Mouse (Mus musculus): ENCODE results near the gene Rad23b.

DNA sequence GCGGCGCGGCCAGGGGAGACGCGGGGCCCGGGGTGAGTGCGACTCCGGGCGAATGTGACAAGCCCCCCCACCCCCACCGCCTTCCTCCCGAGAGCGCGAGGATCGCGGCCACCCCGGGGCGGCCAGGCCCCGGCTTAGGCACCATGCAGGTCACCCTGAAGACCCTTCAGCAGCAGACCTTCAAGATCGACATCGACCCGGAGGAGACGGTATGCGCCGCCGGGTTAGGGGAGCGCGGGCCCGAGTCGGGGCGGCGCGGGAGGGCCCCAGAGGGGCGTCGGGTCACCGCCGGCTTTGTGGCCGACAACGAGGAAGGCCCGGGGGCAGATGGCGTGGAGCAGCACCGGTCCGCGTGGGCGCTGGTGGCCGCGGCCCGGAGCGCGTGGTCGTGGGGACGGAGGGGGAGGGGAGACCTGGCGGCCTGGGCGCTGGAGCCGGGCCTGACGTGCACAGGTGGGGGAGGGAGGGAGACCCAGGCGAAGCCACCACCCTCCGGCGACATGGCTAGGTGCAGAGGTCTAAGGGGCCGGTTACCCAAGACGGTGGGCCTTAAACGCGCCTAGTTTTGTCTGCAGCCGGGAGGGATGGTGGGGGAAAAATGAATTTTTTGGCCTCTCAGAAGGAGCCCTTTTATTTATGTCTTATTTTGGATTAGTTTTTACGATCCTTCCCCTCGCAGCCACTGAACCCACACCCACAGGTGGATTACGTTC, 532 bp downstream of the Rad23b start:
- TF ChIP-seq EP300 (IDR thresholded peaks at IDR 0.05), result no peak
- no peak for TF ChIP-seq CTCF (IDR thresholded peaks at IDR 0.05)
